Mouse (Mus musculus): ENCODE results near the gene Nfic.
"Not testable (repeated sequence)": the region's sequence is repeated elsewhere in the genome, so short reads cannot be mapped to it uniquely, and the experiment has no call there.

The Nfic gene

DNA sequence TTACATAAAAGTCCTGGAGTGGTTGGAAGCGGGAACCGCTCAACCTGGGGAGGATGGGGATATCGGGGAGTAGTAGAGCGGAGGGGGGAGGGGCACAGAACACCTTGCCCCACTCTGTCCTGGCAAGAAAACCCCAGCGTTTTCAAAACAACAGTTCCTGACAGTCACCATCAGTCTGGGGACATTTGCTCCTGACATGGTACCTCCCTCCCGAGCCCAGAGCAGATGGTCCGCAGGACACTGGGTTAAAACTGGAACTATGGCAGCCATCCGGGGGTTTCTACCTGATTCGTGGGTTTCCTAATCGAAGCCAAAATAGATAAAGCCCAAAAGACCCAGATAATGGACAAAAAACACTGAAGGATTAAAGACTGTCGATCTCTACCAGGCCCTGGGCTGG is 5.5 kb upstream of the Nfic start:
- DNase-seq (ENCODE audit: low spot score in 2 of 2), result no peak

DNA sequence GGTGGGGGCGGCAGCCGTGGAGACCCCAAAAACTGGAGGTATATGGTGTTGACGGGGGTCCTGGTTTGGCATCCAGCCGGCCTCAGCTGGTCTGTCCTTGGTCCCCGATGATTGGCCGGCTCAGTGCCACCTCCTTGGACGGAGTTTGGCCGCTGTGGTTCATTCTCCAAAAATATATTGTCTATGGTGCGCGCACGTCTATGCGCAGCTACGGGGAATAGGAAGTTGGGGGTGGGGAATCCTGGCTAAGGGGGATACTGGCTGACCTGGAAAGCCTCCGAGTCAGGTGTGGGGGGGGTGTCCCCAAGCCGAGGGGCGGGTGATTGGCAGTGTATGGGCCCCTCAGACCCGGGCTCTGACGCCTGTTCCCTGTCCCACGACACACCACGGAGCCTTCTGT is 5.0 kb upstream of the Nfic start:
- DNase-seq (ENCODE audit: low spot score in 2 of 2), result peak; percentile 8 to 10

DNA sequence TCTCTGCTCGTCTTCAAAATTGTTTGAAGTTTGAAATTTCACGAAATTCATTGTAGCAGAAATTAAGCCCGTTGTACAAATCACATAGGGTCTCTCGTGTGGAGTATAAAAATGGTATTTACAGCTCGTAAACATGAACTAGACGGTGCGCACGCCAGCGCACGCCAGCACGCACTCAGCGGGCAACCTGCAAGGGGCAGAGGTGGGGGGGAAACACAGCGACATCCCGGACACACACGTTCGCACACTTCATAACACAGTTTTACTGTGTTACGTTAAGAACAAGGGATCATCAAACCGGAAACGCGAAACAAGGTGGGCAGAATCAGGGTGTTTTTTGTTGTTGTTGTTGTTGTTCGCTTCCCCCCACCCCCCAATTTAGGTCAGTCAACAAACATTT is 4.0 kb upstream of the Nfic start:
- DNase-seq (ENCODE audit: low spot score in 2 of 2), result no peak

DNA sequence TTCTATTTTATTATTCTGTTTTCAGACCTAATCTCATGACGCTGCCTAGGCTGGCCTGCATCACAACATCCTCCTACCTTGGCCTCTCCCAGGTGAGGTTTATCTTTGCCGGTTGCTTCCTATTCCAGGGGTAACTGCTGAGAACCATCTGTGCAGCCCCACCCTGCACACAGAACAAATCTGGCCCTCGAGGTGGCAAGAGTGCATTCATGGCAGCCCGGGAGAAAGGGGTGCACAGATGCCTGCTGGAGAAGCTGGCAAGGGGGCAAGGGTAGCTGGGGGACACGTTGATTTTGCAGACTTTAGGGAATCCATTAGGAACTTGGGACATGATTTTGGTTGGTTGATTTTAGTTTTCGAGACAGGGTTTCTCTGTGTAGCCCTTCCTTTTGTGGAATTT is 2.8 kb upstream of the Nfic start:
- peak in 1 of 2 experiments; percentile 7 for DNase-seq (ENCODE audit: low spot score in 2 of 2)

DNA sequence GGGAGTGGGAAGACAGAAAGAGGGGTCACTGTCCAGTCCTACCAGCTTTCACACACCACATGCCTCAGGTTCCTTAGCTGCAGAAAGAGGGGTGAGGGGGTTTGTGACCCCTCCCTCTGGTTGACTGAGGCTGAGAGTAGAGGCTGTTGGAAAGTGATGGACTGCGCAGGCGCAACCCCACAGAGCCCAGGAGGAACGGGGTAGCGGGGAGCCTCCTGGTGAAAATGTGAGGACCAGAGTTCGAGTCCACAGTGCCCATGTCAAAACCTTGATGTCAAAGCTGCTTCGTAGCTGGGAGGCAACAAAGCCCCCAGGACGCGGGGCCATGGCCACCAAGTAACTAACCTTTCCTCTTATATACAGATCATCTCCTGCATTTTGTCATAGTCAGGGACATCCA is 2.2 kb upstream of the Nfic start:
- DNase-seq (ENCODE audit: low spot score in 2 of 2), result peak in 1 of 2 experiments; percentile 10

DNA sequence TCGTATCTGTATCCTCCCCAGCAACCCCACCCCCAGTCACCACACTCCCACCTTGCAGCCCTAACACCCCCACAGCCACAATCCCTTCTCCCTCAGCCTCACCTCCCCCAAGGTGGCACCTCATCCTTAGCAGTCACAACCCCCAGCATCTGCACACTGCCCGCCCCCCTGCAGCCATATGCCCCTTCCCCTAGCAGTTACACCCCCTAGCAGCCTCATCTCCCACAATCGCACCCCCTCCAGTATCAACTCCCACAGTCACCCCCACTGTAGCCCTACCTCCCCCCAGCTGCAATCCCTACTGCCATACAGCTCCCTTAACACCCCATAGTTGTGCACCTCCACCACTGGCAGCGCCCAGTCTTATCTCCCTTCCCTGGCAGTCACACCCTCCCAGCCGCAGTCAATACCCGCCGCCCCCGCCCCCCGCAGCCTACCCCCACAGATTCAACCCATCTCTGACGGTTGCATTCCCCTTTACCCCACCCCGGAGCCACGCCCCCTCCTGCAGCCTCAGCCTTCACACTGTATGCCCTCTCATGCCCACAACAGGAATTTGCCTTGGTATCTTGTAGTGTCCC is 1.6 kb upstream of the Nfic start:
- DNase-seq (ENCODE audit: low spot score in 2 of 2), result no peak

DNA sequence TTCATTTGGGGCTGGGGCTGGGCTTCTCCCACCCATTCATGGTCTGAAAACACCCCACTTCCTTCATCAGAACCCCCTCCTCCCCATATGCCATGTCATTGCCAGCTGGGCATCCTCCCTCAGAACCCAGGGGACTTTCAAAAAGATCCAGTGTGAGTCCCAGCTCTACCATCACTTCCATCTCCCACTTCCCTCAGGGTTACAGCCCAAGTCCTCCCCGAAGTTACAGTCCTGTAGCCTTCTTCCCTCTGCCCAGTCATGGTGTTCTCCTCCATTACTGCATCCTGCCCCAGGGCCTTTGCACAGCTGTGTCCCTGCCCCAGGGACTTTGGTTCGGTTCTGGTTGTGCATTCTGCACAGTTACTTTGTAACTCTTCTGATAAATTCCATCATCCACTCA is 1.3 kb downstream of the Nfic start:
- DNase-seq (ENCODE audit: low spot score in 2 of 2), result peak in 1 of 2 experiments; percentile 3

DNA sequence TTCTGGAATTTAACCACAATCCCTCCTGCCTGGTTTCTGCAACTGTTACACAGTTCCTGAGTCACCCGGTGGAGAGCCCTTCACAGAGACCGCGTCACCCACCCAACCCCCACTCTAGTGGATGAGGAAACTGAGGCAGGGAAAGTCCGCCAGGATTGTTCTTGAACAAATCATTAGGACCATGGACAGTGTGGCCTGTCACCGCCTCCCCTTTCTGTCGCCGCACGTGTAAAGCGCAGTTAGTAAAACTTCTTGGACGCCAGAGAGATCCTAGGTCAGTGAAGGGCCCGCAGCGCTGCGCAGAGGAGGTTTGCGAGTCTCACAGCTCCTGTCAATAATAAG is 2.5 kb downstream of the Nfic start:
- DNase-seq (ENCODE audit: low spot score in 2 of 2), result no peak

DNA sequence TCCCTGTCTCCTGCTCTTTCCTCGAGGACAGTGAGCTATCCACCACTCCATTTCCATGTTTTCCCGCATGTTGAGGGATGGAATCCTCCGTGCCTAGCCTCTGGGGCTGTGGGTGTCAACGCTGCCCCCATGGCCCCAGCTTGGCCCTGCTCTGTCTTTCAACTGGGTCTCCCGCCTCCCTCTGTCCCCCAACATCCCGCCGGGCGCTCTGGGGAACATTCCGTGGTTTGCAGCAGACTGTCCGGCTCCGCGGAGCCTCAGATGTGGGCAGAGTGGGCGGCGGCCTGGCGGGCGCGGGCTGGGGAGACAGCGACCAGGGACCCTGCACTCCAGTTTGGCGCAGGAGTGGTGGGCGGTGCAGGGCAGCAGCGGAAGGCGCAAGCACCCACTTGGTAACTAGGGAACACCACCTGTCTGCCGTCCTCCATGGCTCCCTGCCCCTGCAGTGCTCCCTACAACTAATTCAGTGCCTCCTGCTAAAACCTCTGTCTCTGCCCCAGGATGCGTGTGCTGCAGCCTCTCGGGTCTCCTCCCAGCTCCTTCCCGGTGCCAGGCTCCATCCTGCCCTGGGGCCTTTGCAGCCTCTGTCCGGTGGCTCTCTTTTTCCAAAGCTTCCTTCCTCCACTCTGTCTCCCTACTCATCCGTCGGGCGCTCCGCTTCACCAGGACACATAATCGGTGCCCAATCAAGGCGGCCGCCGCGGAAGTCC is 3.0 kb downstream of the Nfic start:
- peak; percentile 13 to 19 for DNase-seq (ENCODE audit: low spot score in 2 of 2)

DNA sequence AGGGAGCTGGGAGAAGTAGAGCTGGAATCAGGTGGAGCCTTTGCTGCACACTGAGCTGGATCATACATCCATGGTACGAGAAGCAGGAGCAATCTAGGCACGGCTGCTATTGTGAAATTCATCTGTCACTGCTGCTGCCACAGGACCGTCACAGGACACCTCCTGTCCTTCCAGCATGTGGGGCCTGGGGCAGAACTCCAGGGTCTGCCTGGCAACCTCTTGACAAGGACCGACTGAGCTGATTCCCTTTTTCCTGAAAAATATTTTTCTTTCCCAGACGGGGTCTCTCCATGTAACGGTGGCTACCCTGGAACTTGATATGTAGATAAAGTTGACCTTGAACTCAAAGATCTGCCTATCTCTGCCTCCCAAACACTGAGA is 4.1 kb downstream of the Nfic start:
- no peak for DNase-seq (ENCODE audit: low spot score in 2 of 2)

DNA sequence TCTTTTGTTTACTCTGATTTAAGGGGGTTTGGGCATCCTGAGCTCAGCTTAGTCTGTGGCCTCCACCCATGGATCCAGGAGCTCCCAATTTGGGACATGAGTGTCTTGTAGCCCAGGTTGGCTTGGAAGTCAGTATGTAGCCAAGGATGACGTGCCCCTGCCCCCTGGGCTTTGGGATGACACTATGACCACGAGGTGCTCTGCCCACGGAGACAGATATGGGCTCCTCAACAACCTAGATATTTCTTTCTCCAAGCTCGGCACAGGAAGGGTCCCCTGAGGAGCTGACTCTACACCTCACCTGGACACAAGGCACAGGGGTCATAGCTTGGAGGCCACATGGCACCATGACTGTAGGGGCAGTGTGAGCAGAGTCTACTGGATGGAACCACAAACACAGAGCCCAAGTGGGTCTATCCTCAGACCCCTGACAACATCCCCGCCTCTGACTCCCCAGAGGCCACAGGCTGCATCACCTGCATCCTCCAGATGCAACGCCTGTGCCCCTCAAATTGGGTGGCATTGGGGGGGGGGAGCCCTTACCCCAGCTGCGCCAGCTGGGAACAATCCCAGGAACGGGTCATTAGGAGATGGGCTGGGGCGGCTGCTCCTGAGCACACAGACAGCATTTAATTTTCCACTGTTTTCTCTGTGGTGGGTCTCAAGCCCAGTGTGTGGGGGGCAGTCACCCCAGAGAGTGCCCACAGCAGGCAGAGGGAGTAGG is 4.6 kb downstream of the Nfic start:
- DNase-seq (ENCODE audit: low spot score in 2 of 2), result no peak

DNA sequence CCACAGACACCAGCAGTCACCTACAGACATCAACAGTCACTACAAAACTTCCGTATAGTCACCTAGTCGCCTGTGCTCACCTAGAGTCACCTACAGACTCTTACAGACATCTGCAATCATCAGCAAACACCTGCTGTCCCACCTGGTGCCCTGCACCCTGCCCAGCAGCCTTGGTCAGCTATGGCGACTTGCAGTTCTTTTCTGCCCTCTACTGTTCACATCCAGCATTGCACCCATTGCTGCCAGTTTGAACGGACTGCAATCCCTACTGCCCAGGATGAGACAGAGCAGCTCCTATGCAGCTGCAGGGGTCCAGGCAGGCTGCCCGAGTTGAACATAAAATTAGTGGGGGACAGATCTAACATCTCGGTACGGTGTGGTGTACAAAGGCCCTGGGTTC is 5.3 kb downstream of the Nfic start:
- DNase-seq (ENCODE audit: low spot score in 2 of 2), result peak; percentile 86 to 90

DNA sequence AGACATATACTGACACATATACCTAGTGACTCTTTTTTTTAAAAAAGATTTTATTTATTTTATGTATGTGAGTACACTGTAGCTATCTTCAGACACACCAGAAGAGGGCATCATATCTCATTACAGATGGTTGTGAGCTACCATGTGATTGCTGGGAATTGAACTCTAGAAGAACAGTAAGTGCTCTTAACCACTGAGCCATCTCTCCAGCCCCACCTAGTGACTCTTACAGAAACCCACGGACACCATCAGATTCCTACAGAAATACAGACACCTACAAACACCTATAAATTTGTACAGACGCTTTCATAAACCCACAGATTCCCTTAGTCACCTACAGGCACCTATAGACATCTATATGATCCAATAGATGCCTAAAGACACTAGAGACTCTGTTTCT is 9.9 kb downstream of the Nfic start:
- not testable (repeated sequence) for DNase-seq (ENCODE audit: low spot score in 2 of 2)

DNA sequence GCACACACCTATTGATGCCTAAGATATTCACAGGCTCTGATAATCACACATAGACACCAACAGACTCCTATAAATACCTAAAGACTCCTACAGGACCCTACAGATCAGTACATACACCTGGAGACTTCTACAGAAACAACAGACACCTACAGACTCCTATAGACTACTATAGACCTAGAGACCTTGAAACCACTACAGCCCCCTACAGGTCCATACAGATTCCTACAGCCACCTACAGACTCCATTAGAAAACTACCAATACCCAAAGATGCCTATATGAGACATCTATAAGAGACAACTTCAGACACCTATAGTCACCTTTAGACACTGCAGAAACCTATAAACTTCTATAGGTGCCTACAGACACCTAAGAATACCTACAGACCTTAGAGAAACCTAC is 14.4 kb downstream of the Nfic start:
- DNase-seq (ENCODE audit: low spot score in 2 of 2), result no peak

DNA sequence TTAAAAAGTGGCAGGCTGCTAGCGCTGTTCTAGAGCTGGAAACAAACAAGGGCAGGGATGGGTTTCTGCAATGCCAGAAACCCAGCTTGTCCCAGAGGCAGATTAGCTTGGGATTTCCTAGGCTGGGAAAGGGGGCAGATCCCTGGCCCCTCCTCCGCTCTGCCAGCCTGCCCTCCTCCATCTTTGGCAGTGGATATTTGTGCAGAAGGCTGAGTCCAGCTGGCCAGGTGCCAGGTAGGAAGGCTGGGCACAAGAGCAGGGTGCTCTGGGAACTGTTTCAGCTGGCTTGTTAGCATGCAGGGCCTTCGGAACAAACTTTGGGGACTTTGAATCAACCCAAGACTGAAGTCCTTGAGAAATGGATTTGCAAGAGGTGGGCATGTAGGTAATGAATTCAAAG is 20.0 kb downstream of the Nfic start:
- DNase-seq (ENCODE audit: low spot score in 2 of 2), result peak; percentile 59 to 77

DNA sequence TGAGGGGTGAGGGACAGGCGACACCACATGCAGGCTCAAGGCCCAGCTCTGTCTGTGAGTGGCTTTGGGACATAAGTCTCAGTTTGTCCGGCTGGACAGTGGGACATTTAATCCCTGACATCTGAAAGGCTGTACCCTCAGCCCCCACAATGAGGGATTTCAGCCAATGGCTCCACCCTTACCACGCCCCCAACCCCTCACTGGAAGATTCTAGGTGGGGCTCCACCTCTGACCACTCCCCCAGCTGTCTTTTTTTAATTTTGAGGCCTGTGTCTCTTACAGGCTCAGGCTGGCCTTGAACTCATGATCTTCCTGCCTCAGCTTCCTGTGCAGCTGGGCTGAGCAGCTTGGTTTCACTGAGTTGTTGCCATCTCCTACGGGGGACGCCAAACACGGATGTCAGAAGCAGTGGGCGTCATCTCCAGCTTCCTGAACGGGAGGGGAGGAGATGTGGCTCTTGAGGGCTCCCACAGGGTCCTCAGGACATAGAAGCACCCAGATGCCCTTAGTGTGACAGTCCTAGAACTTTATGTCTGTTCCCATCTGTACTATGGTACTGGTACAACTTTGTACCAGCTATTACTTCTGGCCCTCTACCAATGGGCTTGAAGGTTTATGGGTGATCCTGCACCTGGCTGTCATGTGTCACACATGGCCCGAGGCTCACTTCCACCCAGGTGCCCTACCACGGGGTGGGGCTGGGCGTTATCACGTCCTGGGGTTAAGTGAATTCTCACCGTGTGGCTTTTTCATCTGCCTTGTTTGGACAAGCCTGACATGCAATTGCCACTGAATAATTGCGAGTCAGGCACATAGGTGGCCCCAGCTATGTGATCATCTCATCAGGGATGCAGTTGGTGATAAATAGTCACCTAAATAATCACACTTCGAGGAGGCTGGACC is 20.8 kb downstream of the Nfic start:
- no peak for DNase-seq (ENCODE audit: low spot score in 2 of 2)

DNA sequence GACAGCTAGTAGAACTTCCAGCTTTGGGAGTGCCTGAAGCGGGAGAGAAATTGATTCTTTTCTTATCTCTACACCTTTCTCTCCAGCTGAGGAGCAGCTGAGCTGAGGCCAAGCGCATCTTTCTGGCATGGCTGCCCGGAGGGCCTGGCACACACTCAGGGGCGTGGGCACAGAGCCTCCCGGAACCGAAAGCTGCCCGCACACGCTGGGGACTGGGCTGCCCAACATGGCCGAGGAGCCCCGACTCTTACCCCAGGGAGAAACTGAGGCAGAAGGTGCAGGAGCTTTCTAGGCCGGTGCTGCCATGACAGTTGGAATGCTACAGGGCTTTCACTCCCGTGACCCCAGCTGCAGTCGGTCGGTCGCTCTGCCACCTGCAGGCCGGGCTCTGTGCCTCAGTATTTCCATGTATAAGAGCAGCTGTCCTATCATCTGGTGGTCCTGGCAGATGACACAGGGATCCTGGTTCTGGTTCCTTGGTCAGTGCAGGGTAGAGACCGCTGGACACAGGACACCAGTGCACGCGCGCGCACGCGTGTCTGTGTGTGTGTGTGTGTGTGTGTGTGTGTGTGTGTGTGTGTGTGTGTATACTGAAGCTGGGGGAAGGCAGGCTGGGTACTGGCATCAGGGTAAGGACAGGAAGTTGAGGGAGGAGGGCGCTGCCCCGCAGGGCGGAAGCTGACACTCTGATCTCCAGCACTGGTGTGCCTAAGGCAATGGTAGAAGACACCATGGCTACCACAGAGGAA is 21.7 kb downstream of the Nfic start:
- DNase-seq (ENCODE audit: low spot score in 2 of 2), result no peak

DNA sequence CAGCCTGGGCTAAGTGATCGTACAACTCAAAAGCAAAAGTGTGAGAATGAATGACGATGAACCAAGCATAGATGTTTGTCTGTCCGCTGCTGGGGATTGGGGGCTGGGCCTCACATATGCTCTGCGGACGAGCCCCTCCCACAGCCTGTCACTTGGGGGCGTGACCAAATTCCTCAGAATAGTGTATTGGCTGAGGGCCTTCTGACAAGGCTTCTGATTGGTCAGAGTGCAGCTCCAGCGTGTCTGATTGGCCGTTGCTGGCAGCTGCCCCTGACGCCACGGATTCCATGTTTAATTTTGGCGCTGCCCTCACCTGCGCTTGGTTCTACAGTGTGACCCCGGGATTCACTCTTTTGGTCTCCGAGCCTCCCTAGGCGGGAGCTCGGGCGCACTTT is 22.6 kb downstream of the Nfic start:
- DNase-seq (ENCODE audit: low spot score in 2 of 2), result peak; percentile 94 to 95

DNA sequence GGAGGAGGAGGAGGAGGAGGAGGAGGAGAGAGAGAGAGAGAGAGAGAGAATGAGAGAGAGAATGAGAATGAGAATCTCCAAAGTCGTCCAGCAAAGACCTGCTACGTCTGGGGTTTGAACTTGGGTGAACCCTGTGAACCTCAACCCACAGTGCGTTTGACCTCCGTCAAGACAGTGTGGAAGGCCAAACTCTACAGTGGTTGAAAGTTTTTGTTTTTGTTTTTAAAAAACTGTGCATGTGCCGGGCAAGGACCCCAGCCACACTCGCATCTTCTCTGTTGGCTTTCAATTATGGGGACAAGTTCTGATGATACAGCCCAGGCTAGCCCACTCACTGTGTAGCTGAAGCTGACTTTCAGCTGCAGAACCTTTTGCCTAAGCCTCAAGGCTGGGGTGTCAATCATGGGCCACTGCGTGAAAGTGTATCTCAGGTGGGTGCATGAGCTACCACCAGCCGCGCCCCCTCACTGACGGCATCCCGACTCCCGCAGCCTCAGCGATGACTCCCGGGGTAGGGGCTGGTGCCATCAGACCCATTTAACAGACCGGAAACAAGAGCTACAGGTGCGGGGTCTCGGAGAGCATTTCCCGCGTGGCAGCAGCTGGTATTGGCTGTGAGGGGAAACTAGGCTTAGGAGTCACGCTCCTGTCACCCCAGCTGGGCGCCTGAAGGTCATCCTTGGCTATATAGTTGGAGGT is 23.1 kb downstream of the Nfic start:
- DNase-seq (ENCODE audit: low spot score in 2 of 2), result no peak

DNA sequence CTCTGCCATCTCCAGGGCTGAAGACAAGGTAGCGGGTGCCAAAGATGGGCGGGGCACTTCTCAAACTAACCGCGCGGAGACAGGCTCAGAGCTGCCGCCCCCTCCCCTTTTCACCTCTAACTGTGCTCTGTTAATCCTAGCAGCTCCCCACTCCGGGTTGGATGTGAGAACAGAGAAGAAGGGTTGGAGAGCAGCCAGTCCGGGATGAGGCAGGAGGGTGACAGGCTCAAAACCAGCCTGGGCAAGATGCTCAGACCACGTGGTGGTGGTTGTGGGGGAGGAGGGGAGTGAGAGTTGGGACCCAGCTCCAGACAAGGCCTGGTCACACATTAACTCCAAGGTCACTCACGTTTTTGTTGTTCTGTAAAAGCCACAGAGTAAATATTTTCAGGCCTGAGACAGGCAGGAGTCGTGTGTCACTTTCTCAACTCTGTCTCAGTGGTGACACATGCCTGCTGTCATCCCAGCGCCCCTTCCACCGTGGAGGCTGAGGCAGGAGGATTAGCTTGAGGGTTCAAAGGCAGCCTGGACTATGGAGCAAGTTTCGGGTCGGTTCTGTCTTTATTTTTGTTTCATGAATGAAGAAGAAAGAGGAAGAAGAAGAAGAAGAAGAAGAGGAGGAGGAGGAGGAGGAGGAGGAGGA is 23.8 kb downstream of the Nfic start:
- peak in 1 of 2 experiments; percentile 47 for DNase-seq (ENCODE audit: low spot score in 2 of 2)
